Mouse (Mus musculus): ENCODE results near the gene Rpap2.

GRCm38 (mm10) chr5:107652055-107652660 is 55.0 kb downstream of the Rpap2 start:
- TF ChIP-seq CTCF (IDR thresholded peaks at IDR 0.05; ENCODE audit: control insufficient read depth, insufficient read depth, low read length) = no peak
- no peak for TF ChIP-seq POLR2A (IDR thresholded peaks at IDR 0.05; ENCODE audit: borderline replicate concordance, control insufficient read depth, low read depth, low read length)
